Comparison of ENCODE assay signal across 10 mouse cellular contexts in the genomic region with DNA sequence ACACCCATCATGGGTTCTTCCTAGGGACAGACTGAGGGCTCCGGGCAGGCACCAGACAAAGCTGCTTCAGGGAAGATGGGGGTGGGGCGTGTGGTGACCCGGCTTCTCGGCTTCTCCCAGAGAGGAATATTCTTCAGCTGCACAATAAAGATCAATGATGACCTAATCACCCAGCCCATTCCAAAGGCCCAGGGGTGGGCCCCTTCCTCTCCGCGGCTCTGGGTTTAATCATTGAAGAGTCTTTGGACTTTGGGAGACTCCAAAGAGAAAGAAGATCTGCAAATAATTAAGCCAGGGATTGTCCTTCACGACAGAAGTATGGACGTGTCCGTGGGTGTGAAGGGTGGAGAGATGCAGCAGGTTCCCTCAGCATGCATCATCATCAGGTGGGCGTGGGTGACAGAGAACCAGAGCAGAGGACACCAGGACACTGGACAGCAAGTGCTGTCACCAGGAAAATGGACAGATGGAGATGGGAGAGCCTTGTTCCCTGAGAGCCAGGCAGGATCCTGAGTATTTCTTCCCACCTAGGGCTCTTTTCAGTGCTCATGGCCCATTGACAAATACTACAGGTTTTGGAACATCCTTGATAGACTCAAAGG. TPM values are rescaled to one million over a fixed set of nuclear protein-coding genes. Genes with fewer than 3 reads are reported as not detected.
A peak's percentile ranks its signal among the peaks of the same experiment; 100 is the strongest.
DNase-seq lines count a peak whose midpoint lies in the region; ATAC-seq and TF ChIP-seq lines count a peak whose summit lies in the region.
"Had no signal": no experiment of that assay in that cellular context is flagged by ENCODE, and none has a peak within 500 bp of the region (broad histone marks: within the 10 kb centered on the region; RNA-seq: fewer than 3 reads in every experiment).

No protein-coding gene starts in this region.

- no peak for TF ChIP-seq CTCF in intestine, postnatal 0 days (IDR thresholded peaks at IDR 0.05; ENCODE audit: low read depth)

- peaks cover 25% of the 10 kb centered on the region for H3K4me1 ChIP-seq in heart, embryonic 13.5 days
- H3K4me1 ChIP-seq in brown adipose tissue, adult 24 weeks (ENCODE audit: control insufficient read depth, insufficient read depth, insufficient read length, low read length) = peaks cover 20% of the 10 kb centered on the region
- H3K4me1 ChIP-seq in intestine, postnatal 0 days (replicated peaks; ENCODE audit: control insufficient read depth, insufficient read depth, low read length) = peaks cover 21% of the 10 kb centered on the region
- H3K4me1 ChIP-seq in liver, embryonic 11.5 days (replicated peaks; ENCODE audit: control insufficient read depth, insufficient read depth, low read length) = peaks cover 8% of the 10 kb centered on the region

- H3K36me3 ChIP-seq in heart, embryonic 13.5 days = no peaks in the 10 kb centered on the region
- H3K36me3 ChIP-seq in intestine, postnatal 0 days (ENCODE audit: control insufficient read depth, insufficient read depth) = no peaks in the 10 kb centered on the region
- no peaks in the 10 kb centered on the region for H3K36me3 ChIP-seq in liver, embryonic 11.5 days (ENCODE audit: control insufficient read depth, insufficient read depth, low read length)

- DNase-seq in heart, adult 8-10 months (ENCODE audit: low spot score) = no peak
- DNase-seq in liver, embryonic 11.5 days (ENCODE audit: low spot score) = peak; percentile 34
- no peak for DNase-seq in adrenal gland, postnatal 25 days
- DNase-seq in Muller cell, postnatal 12 days (ENCODE audit: inconsistent ontology term) = no peak
- DNase-seq: thymus, adult 2 months had no signal

- H3K27ac ChIP-seq in heart, embryonic 13.5 days (replicated peaks) = peak overlapping the region; percentile 79
- H3K27ac ChIP-seq in brown adipose tissue, adult 24 weeks (replicated peaks; ENCODE audit: low read depth, low read length) = peak overlapping the region; percentile 85
- H3K27ac ChIP-seq in intestine, postnatal 0 days (ENCODE audit: low read depth, low read length) = peak overlapping the region; percentile 90
- peak overlapping the region; percentile 44; the same call in 1 of the 2 replicates for H3K27ac ChIP-seq in liver, embryonic 11.5 days (ENCODE audit: low read depth, low read length)

- H3K4me3 ChIP-seq in heart, embryonic 13.5 days = no peak overlapping the region
- H3K4me3 ChIP-seq in brown adipose tissue, adult 24 weeks (ENCODE audit: insufficient read depth, low read depth, low read length) = no peak overlapping the region
- no peak overlapping the region for H3K4me3 ChIP-seq in intestine, postnatal 0 days (ENCODE audit: low read depth, low read length)
- H3K4me3 ChIP-seq in liver, embryonic 11.5 days (ENCODE audit: low read depth, low read length) = no peak overlapping the region
- H3K4me3 ChIP-seq: megakaryocyte, embryonic 14.5 days had no signal

- 53% methylated on average over 10 of the region's 10 CpGs for WGBS in heart, embryonic 13.5 days
- 23% methylated on average over 10 of the region's 10 CpGs for WGBS in intestine, postnatal 0 days
- 60% methylated on average over 10 of the region's 10 CpGs for WGBS in liver, embryonic 11.5 days

- ATAC-seq in heart, embryonic 13.5 days (ENCODE audit: extremely low read depth, insufficient number of reproducible peaks, low FRiP score, low TSS enrichment) = no peak
- peak; percentile 93 for ATAC-seq in intestine, postnatal 0 days
- ATAC-seq in liver, embryonic 11.5 days (replicated peaks; ENCODE audit: low FRiP score) = peak; percentile 36; the same call in 1 of the 2 replicates
- no peak for ATAC-seq in CD4-positive, CD25-positive, alpha-beta regulatory T cell, adult 4 months

- H3K9me3 ChIP-seq in heart, embryonic 13.5 days = no peaks in the 10 kb centered on the region
- H3K9me3 ChIP-seq in intestine, postnatal 0 days (ENCODE audit: control insufficient read depth) = no peaks in the 10 kb centered on the region
- H3K9me3 ChIP-seq in liver, embryonic 11.5 days (ENCODE audit: control insufficient read depth, low read length) = no peaks in the 10 kb centered on the region
- H3K9me3 ChIP-seq: megakaryocyte, embryonic 14.5 days had no signal

- peak overlapping the region; percentile 61 for H3K9ac ChIP-seq in heart, embryonic 13.5 days
- H3K9ac ChIP-seq in intestine, postnatal 0 days (ENCODE audit: low read depth, low read length) = no peak overlapping the region
- no peak overlapping the region for H3K9ac ChIP-seq in liver, embryonic 11.5 days (ENCODE audit: low read depth, low read length)

- peak overlapping the region; percentile 25; the same call in 1 of the 2 replicates for H3K4me2 ChIP-seq in heart, embryonic 13.5 days
- peak overlapping the region; percentile 40; the same call in 1 of the 2 replicates for H3K4me2 ChIP-seq in intestine, postnatal 0 days (replicated peaks; ENCODE audit: low read depth)
- no peak overlapping the region; the same call in 1 of the 2 replicates for H3K4me2 ChIP-seq in liver, embryonic 11.5 days

- H3K27me3 ChIP-seq in heart, embryonic 13.5 days (replicated peaks) = no peaks in the 10 kb centered on the region
- no peaks in the 10 kb centered on the region for H3K27me3 ChIP-seq in intestine, postnatal 0 days (replicated peaks; ENCODE audit: control insufficient read depth, insufficient read depth, low read length)
- H3K27me3 ChIP-seq in liver, embryonic 11.5 days (replicated peaks; ENCODE audit: control insufficient read depth, insufficient read depth, low read length) = no peaks in the 10 kb centered on the region

RNA-seq across cellular contexts. Expression of gene Sox13, which starts 28.5 kb away (rescaled TPM):
- polyA plus RNA-seq in heart, embryonic 13.5 days (2015; fragmentation: Nextera tagmentation; extraction: Ambion mirVana) = 4.3 and 4.9 TPM in 2 replicates
- total RNA-seq in heart, adult 8-10 months (2022) = 10 to 100 TPM; 11.0 to 14.4 (median 13.9) TPM
- polyA plus RNA-seq in brown adipose tissue, adult 24 weeks (2012; ENCODE audit: insufficient read depth, insufficient read length, missing spikeins) = 5.5 and 6.6 TPM in 2 replicates
- polyA plus RNA-seq in intestine, postnatal 0 days (2015; fragmentation: Nextera tagmentation; extraction: Ambion mirVana) = 12.3 and 12.6 TPM in 2 replicates
- polyA plus RNA-seq in liver, embryonic 11.5 days (2014; fragmentation: Nextera tagmentation; extraction: Ambion mirVana) = 4.1 and 4.4 TPM in 2 replicates
- polyA plus RNA-seq in CD4-positive, CD25-positive, alpha-beta regulatory T cell, adult 4 months (2017; shearing (Covaris generic)) = not detected
- total RNA-seq in adrenal gland, postnatal 25 days (2021) = 20.0 and 21.3 TPM in 2 replicates

Comparison
In these comparisons a context has a peak if more than half of its experiments do, and no peak if none do; other contexts are left out.
1. ATAC-seq: peak in intestine, postnatal 0 days (single experiment) and liver, embryonic 11.5 days (single experiment); none in heart, embryonic 13.5 days (single experiment) and CD4-positive, CD25-positive, alpha-beta regulatory T cell, adult 4 months (single experiment).
2. Peak in every context shown above with its lines, with median percentiles within 50 percentile points of each other: H3K27ac ChIP-seq.